Mouse (Mus musculus): Measurements from ENCODE around the gene Gnaq. TPM values are rescaled to one million over a fixed set of nuclear protein-coding genes. Genes with fewer than 3 reads are reported as not detected.

Gene Gnaq
- polyA plus RNA-seq, 1 experiment from 2014 or later = 96.9 TPM

DNA sequence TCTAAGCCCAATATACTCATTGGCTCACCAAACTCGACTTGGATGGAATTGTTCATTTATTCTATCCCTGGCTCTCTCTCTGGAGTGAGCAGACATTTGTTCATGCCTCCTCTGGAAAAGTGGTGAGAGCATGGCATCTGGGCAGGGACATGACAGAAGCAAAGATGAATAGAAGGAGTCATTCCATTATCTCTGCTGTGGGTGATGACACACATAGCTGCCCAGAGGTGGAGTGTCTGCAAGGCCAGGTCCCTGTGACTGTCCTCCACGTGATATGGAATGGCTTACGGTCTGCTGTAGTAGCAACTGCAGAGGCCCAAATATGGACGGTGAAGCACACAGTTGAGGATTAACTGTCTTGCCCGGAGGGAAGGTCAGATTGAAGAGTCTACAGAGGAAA is 261.8 kb downstream of the Gnaq start:
- ATAC-seq (replicated peaks) = no peak
- Histone ChIP-seq H3K27me3 (no peaks in the 10 kb centered on the region), H3K9me3 (no peaks in the 10 kb centered on the region), H3K4me1 (no peaks in the 10 kb centered on the region), H3K27ac (replicated peaks) (no peak overlapping the region), H3K4me3 (no peak overlapping the region), H3K36me3 (no peaks in the 10 kb centered on the region), H3K4me2 (replicated peaks) (no peak overlapping the region), H3K9ac (replicated peaks) (no peak overlapping the region)
- 91% methylated on average over 5 of the region's 5 CpGs for WGBS

GRCm38 (mm10) chr19:16403101-16403500 is 270.5 kb downstream of the Gnaq start:
- no peak overlapping the region for H3K4me3 ChIP-seq
- no peak overlapping the region for H3K27ac ChIP-seq (replicated peaks)
- no peaks in the 10 kb centered on the region for H3K9me3 ChIP-seq
- no peaks in the 10 kb centered on the region for H3K4me1 ChIP-seq
- ATAC-seq (replicated peaks) = no peak
- H3K4me2 ChIP-seq (replicated peaks) = no peak overlapping the region
- no peak overlapping the region for H3K9ac ChIP-seq (replicated peaks)
- H3K36me3 ChIP-seq = no peaks in the 10 kb centered on the region
- WGBS = 92% methylated on average over 6 of the region's 6 CpGs
- H3K27me3 ChIP-seq = no peaks in the 10 kb centered on the region

- Histone ChIP-seq H3K27ac (replicated peaks) (no peak overlapping the region), H3K9ac (replicated peaks) (no peak overlapping the region), H3K4me1 (no peaks in the 10 kb centered on the region), H3K9me3 (no peaks in the 10 kb centered on the region), H3K36me3 (no peaks in the 10 kb centered on the region), H3K27me3 (no peaks in the 10 kb centered on the region), H3K4me2 (replicated peaks) (no peak overlapping the region), H3K4me3 (no peak overlapping the region)
- no peak for ATAC-seq (replicated peaks)
- 89% methylated on average over 1 of the region's 1 CpGs for WGBS
Measured at GRCm38 (mm10) chr19:16407727-16408126, 275.1 kb downstream of the Gnaq start.

- Histone ChIP-seq H3K36me3 (no peaks in the 10 kb centered on the region), H3K9me3 (no peaks in the 10 kb centered on the region), H3K27ac (replicated peaks) (no peak overlapping the region), H3K4me3 (no peak overlapping the region), H3K27me3 (no peaks in the 10 kb centered on the region), H3K4me1 (no peaks in the 10 kb centered on the region), H3K4me2 (replicated peaks) (no peak overlapping the region), H3K9ac (replicated peaks) (no peak overlapping the region)
- no peak for ATAC-seq (replicated peaks)
Measured at GRCm38 (mm10) chr19:16411302-16411701, 278.7 kb downstream of the Gnaq start.

DNA sequence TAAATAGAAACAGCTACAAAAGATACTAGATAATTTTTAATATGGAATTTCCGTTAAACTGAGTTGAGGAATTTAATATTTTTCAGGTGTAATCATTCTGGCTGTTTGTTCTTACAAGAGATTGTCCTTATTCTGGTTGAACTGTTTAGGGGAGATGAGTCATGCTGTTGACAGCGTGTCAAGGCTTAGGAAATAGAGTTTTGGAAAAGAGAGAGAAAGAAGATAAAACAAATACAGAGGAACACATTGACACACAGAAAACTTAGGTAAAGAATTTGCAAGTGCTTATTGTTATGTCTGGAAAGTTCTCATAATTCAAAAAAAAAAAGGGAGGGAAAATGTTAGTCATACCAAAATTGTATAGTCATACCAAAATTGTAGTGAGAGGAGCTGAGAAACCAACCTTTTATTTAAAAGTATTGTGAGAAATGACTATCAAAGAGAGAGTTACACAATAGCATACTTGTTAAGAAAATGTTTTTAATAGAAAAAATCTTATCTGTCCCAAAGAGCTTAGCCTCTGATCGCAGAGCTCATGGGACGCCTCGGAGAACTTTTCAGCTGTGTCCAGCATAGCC is 285.5 kb downstream of the Gnaq start:
- H3K4me2 ChIP-seq (replicated peaks) = no peak overlapping the region
- WGBS = 93% methylated on average over 5 of the region's 5 CpGs
- no peak overlapping the region for H3K9ac ChIP-seq (replicated peaks)
- no peaks in the 10 kb centered on the region for H3K4me1 ChIP-seq
- no peak for ATAC-seq (replicated peaks)
- H3K27ac ChIP-seq (replicated peaks) = no peak overlapping the region
- no peaks in the 10 kb centered on the region for H3K36me3 ChIP-seq
- no peaks in the 10 kb centered on the region for H3K9me3 ChIP-seq
- no peak overlapping the region for H3K4me3 ChIP-seq
- no peaks in the 10 kb centered on the region for H3K27me3 ChIP-seq

DNA sequence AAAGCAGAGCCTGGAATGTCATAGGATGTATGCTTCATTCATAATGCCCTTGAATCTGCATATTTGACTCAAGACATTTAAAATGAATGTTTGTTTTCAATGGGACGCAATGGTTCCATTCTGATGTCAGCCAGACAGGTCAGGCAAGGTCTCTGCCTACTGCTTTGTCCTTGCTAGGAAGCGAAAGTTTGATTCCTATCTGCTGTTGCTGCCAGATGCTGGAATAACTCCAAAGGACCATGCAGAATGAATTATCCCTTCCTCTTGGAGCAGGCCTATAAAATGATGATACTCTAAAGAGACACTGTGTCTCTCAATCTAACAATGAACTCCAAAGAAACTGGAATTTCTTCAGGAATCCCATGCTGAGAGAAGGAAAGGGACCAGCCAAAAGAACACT is 293.0 kb downstream of the Gnaq start:
- Histone ChIP-seq H3K4me3 (no peak overlapping the region), H3K9me3 (no peaks in the 10 kb centered on the region), H3K9ac (replicated peaks) (no peak overlapping the region), H3K27me3 (no peaks in the 10 kb centered on the region), H3K4me1 (no peaks in the 10 kb centered on the region), H3K36me3 (no peaks in the 10 kb centered on the region), H3K4me2 (replicated peaks) (no peak overlapping the region), H3K27ac (replicated peaks) (no peak overlapping the region)
- WGBS = 91% methylated on average over 2 of the region's 2 CpGs
- no peak for ATAC-seq (replicated peaks)

DNA sequence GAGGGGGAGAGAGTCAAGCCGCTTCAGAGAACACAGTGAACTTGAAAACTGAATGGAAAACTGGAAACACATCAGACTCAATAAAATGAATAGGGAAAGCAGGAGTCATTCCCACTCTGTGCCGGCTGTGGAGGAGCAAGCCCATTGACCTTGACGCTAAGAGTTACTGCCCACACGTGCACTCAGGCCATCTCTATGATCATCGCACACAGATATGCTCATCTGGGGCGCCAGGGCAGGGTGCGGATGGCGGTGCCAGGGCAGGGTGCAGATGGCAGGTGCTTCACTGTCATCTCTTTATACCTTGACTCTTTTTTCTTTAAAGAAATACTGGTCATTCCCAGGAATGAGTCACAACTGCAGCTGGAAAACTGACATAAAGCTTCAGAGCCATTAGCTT is 298.7 kb downstream of the Gnaq start:
- no peak overlapping the region for H3K4me3 ChIP-seq
- ATAC-seq (replicated peaks) = no peak
- 83% methylated on average over 8 of the region's 8 CpGs for WGBS
- no peak overlapping the region for H3K4me2 ChIP-seq (replicated peaks)
- no peaks in the 10 kb centered on the region for H3K9me3 ChIP-seq
- peaks cover 16% of the 10 kb centered on the region for H3K4me1 ChIP-seq
- peaks cover 12% of the 10 kb centered on the region for H3K27me3 ChIP-seq
- H3K9ac ChIP-seq (replicated peaks) = no peak overlapping the region
- H3K36me3 ChIP-seq = no peaks in the 10 kb centered on the region
- no peak overlapping the region for H3K27ac ChIP-seq (replicated peaks)

GRCm38 (mm10) chr19:16434879-16435278 is 302.2 kb downstream of the Gnaq start:
- H3K9ac ChIP-seq (replicated peaks) = no peak overlapping the region
- no peaks in the 10 kb centered on the region for H3K36me3 ChIP-seq
- H3K4me3 ChIP-seq = peak overlapping the region; percentile 42
- H3K4me1 ChIP-seq = peaks cover 22% of the 10 kb centered on the region
- no peak for ATAC-seq (replicated peaks)
- peak overlapping the region; percentile 66 for H3K4me2 ChIP-seq (replicated peaks)
- H3K9me3 ChIP-seq = no peaks in the 10 kb centered on the region
- no peak overlapping the region for H3K27ac ChIP-seq (replicated peaks)
- 18% methylated on average over 9 of the region's 9 CpGs for WGBS
- H3K27me3 ChIP-seq = peaks cover 33% of the 10 kb centered on the region

DNA sequence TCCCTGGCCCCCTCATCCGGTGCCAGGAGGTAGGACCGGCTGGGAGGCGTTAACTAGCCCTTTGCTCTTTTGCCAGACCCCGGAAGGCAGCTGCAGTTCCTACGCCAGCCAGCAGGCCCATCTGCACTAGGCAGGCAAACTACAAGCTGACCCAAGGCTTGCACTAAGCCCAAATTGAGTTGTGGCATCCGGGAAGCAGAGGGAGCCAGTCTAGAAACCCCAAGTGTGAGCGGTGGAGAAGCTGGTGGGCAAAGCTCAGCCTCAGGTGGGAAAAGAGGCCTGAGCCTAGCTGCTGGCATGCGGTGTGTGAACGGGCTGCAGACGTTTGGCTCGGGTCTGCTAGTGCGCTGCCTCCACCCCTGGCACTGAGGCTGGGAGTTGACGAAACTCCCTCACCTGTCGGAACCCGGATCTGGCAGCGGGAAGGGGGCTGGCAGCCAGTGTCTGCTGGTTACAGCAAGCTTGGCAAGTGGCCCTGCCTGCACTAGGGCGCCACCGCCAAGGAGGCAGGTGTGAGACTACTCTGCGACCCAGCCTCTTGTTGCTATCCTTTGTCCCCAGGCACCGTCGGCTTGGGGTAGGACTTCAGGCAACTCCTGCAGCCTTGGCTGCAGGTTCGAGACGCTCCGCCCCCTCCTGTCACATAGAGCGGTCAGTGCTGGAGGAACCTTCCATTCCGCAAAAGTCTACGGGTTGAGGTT is 303.1 kb downstream of the Gnaq start, which contains the start of gene Gna14:
Gene Gna14 (plus strand): TSS at position 232 of the 701 bp plus-strand sequence.
- H3K4me1 ChIP-seq = peaks cover 22% of the 10 kb centered on the region
- peak within 1 kb of the TSS; percentile 42 for H3K4me3 ChIP-seq
- peak within 1 kb of the TSS; percentile 66 for H3K4me2 ChIP-seq (replicated peaks)
- H3K9me3 ChIP-seq = no peaks in the 10 kb centered on the region
- H3K9ac ChIP-seq (replicated peaks) = peak within 1 kb of the TSS; percentile 34; the same call in 1 of the 2 replicates
- peaks cover 33% of the 10 kb centered on the region for H3K27me3 ChIP-seq
- 2% methylated on average over 27 of the region's 27 CpGs for WGBS
- no peaks in the 10 kb centered on the region for H3K36me3 ChIP-seq
- H3K27ac ChIP-seq (replicated peaks) = no peak within 1 kb of the TSS
- peak; percentile 75 for ATAC-seq (replicated peaks)

DNA sequence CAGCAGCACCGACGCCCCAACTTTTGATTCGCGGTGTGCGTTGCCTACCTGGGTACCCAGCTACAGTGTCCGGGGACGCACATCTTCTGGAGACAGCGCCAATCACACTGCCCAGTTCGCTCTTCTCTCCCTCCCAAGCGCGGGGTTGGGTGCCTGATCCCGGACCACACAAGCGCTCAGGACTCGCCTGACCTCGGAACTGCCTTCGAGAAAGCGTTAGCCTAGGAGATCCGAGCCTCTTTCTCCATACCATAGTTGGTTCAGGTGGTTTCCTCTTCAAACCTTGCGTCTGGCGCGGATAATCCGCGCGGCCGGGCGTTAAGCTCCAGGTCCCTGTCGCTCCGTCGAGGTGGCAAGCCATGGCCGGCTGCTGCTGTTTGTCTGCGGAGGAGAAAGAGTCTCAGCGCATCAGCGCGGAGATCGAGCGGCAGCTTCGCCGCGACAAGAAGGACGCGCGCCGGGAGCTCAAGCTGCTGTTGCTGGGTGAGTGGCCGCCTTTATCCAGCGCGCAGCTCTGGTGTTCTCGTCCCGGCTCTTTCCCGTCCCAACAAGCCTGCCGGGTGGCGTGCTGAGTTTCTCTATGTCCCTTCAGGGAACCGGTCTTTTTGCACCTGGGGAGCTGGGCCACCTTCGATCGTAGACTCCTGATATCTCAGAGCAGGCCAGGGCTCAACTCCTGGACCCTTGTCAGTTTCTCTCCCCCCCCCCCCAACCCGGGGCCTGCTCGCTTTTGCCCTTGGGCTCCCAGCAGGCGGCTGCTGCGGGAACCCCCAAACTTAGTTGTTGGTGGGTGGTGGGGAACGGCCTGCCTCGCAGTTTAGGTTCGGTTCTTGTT is 303.9 kb downstream of the Gnaq start:
- Histone ChIP-seq H3K4me1 (peaks cover 22% of the 10 kb centered on the region), H3K9me3 (no peaks in the 10 kb centered on the region), H3K36me3 (no peaks in the 10 kb centered on the region), H3K4me2 (replicated peaks) (peak overlapping the region; percentile 66), H3K4me3 (peak overlapping the region; percentile 42), H3K9ac (replicated peaks) (peak overlapping the region; percentile 34; the same call in 1 of the 2 replicates), H3K27ac (replicated peaks) (no peak overlapping the region), H3K27me3 (peaks cover 33% of the 10 kb centered on the region)
- WGBS = 3% methylated on average over 61 of the region's 61 CpGs
- peak; percentile 47 for ATAC-seq (replicated peaks)

Data from forebrain, embryonic 15.5 days (tissue).